Mouse (Mus musculus): Measurements from ENCODE around the gene Lrrc19. TPM values are rescaled to one million over a fixed set of nuclear protein-coding genes. Genes with fewer than 3 reads are reported as not detected.
"Not testable (repeated sequence)": the region's sequence is repeated elsewhere in the genome, so short reads cannot be mapped to it uniquely, and the experiment has no call there.

Lrrc19 gene
- not detected for total RNA-seq (2021)
- not detected in 2 replicates for polyA plus RNA-seq (2012; rRNA removed)
- long read RNA-seq = 0 reads

DNA sequence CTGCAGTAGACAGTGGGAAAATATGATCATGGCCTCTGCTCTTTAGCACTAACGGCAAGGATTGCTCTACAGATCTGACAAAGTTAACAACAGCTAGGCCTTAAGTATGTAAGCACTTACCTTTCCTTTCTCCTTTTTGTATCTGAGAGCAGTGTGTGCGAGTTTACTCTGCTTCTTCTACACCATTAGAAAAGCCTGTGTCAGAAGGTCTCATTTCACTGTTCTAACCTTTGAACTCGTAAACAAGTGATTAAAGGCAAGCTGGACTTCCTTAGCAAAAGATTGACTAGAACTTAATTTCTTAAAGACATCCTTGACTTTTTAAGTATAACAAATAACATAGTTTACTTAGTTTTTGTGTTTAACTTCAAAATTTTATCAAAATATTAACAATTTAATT is at the start of gene Lrrc19:
Lrrc19 (minus strand) TSS at position 225 of the 400 bp plus-strand sequence.
- H3K4me1 ChIP-seq (ENCODE audit: control insufficient read depth, insufficient read depth, low read length) = no peaks in the 10 kb centered on the region
- DNase-seq = no peak
- H3K36me3 ChIP-seq (ENCODE audit: control insufficient read depth, insufficient read depth, low read length) = no peaks in the 10 kb centered on the region
- TF ChIP-seq POLR2A (IDR thresholded peaks at IDR 0.05; ENCODE audit: insufficient read depth, low read depth, low read length) (no peak), EP300 (IDR thresholded peaks at IDR 0.05; ENCODE audit: insufficient read depth, low read depth, low read length) (no peak)
- H3K79me2 ChIP-seq (replicated peaks; ENCODE audit: control insufficient read depth, insufficient read depth, low read length) = no peaks in the 10 kb centered on the region
- no peak within 1 kb of the TSS for H3K4me3 ChIP-seq
- H3K27ac ChIP-seq = no peak within 1 kb of the TSS
- no peak within 1 kb of the TSS for H3K9ac ChIP-seq (ENCODE audit: low read depth, low read length)
- intact Hi-C loops (cut with DNase I) = no loop called here
- WGBS = 92% methylated on average over 3 of the region's 3 CpGs
- H3K27me3 ChIP-seq (ENCODE audit: control insufficient read depth, insufficient read depth, low read length) = no peaks in the 10 kb centered on the region

DNA sequence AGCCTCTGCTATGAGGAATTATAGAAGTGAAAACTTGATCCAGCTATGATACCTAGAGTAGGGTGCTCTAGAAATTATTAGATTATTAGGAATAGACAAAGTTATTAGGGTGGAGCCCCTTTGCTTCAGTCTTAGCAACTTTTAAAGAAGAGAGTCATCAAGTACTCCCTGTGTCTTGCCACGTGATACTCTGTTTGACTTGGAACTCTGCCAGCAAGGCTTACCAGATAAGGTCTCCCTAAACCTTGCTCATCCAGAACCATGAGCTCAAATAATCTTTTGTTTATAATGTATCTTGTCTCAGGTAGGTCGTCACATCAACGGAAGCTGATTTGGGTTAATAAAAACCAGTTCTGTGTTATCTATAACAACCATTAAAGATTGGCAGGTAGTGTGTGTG is 46.4 kb upstream of the Lrrc19 start:
- DNase-seq = no peak
- Histone ChIP-seq H3K27me3 (ENCODE audit: control insufficient read depth, insufficient read depth, low read length) (no peaks in the 10 kb centered on the region), H3K9ac (ENCODE audit: low read depth, low read length) (no peak overlapping the region), H3K79me2 (replicated peaks; ENCODE audit: control insufficient read depth, insufficient read depth, low read length) (no peaks in the 10 kb centered on the region), H3K27ac (no peak overlapping the region), H3K4me1 (ENCODE audit: control insufficient read depth, insufficient read depth, low read length) (no peaks in the 10 kb centered on the region; the same call in 1 of the 2 replicates), H3K36me3 (ENCODE audit: control insufficient read depth, insufficient read depth, low read length) (peaks cover 4% of the 10 kb centered on the region), H3K4me3 (no peak overlapping the region)
- TF ChIP-seq CTCF (IDR thresholded peaks at IDR 0.05) (no peak), POLR2A (IDR thresholded peaks at IDR 0.05; ENCODE audit: insufficient read depth, low read depth, low read length) (no peak), EP300 (IDR thresholded peaks at IDR 0.05; ENCODE audit: insufficient read depth, low read depth, low read length) (no peak)
- whole genome bisulfite sequencing = 47% methylated on average over 3 of the region's 3 CpGs
- intact Hi-C loops (cut with DNase I) = no loop called here

GRCm38 (mm10) chr4:94692175-94692574 is 42.2 kb upstream of the Lrrc19 start:
- intact Hi-C loops (cut with DNase I) = no loop called here
- Histone ChIP-seq H3K4me3 (no peak overlapping the region), H3K27ac (no peak overlapping the region; the same call in 1 of the 2 replicates), H3K79me2 (replicated peaks; ENCODE audit: control insufficient read depth, insufficient read depth, low read length) (no peaks in the 10 kb centered on the region), H3K36me3 (ENCODE audit: control insufficient read depth, insufficient read depth, low read length) (peaks cover 4% of the 10 kb centered on the region), H3K27me3 (ENCODE audit: control insufficient read depth, insufficient read depth, low read length) (no peaks in the 10 kb centered on the region), H3K9ac (ENCODE audit: low read depth, low read length) (no peak overlapping the region), H3K4me1 (ENCODE audit: control insufficient read depth, insufficient read depth, low read length) (peaks cover 2% of the 10 kb centered on the region)
- WGBS = 47% methylated on average over 2 of the region's 2 CpGs
- no peak for DNase-seq
- no peak for TF ChIP-seq POLR2A (IDR thresholded peaks at IDR 0.05; ENCODE audit: insufficient read depth, low read depth, low read length)
- no peak for TF ChIP-seq EP300 (IDR thresholded peaks at IDR 0.05; ENCODE audit: insufficient read depth, low read depth, low read length)
- TF ChIP-seq CTCF (IDR thresholded peaks at IDR 0.05) = no peak

DNA sequence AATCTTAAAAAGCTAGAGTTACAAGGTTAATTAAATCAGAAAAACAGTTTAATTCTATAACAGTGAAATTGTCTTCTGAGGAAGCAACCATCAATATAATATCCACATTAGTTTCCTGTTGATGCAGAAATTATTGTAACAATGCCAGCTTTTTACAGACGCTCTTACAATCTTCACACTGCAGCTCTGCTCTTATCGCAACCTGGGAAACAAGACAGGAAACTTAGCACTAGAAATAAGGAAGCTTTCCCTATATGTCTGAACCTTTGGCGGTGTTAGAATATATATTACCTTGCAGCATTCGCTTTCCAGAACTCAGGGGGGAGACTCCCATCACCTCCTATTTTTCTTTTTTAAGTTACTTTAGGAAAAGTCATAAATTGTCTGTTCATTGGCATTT is 41.1 kb upstream of the Lrrc19 start:
- peak overlapping the region; percentile 32 for H3K27ac ChIP-seq
- H3K9ac ChIP-seq (ENCODE audit: low read depth, low read length) = no peak overlapping the region
- TF ChIP-seq EP300 (IDR thresholded peaks at IDR 0.05; ENCODE audit: insufficient read depth, low read depth, low read length) = no peak
- TF ChIP-seq POLR2A (IDR thresholded peaks at IDR 0.05; ENCODE audit: insufficient read depth, low read depth, low read length) = no peak
- TF ChIP-seq CTCF (IDR thresholded peaks at IDR 0.05) = no peak
- no peak overlapping the region for H3K4me3 ChIP-seq
- DNase-seq = no peak
- WGBS = 34% methylated on average over 4 of the region's 4 CpGs
- H3K27me3 ChIP-seq (ENCODE audit: control insufficient read depth, insufficient read depth, low read length) = no peaks in the 10 kb centered on the region
- H3K4me1 ChIP-seq (ENCODE audit: control insufficient read depth, insufficient read depth, low read length) = peaks cover 2% of the 10 kb centered on the region
- H3K79me2 ChIP-seq (replicated peaks; ENCODE audit: control insufficient read depth, insufficient read depth, low read length) = no peaks in the 10 kb centered on the region
- H3K36me3 ChIP-seq (ENCODE audit: control insufficient read depth, insufficient read depth, low read length) = peaks cover 4% of the 10 kb centered on the region
- intact Hi-C loops (cut with DNase I) = no loop called here

DNA sequence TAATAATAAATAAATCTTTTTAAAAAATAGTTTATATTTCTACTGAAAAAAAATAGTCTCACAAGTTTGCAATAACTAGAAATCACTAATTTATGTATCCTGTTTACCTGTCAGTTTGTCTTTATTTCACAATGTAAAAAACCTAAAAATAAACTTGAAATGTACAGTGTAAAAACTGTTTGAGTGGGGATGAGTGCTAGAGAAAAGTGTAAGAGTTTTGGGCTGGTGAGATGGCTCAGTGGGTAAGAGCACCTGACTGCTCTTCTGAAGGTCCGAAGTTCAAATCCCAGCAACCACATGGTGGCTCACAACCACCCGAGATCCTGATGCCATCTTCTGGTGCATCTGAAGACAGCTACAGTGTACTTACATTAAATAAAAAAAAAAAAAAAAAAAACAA is 39.9 kb upstream of the Lrrc19 start:
- H3K36me3 ChIP-seq (ENCODE audit: control insufficient read depth, insufficient read depth, low read length); H3K27me3 ChIP-seq (ENCODE audit: control insufficient read depth, insufficient read depth, low read length); H3K27ac ChIP-seq; H3K79me2 ChIP-seq (replicated peaks; ENCODE audit: control insufficient read depth, insufficient read depth, low read length); intact Hi-C loops (cut with DNase I); H3K4me1 ChIP-seq (ENCODE audit: control insufficient read depth, insufficient read depth, low read length); H3K4me3 ChIP-seq; H3K9ac ChIP-seq (ENCODE audit: low read depth, low read length); DNase-seq: not testable (repeated sequence)
- WGBS = 84% methylated on average over 2 of the region's 2 CpGs

GRCm38 (mm10) chr4:94683305-94683704 is 33.4 kb upstream of the Lrrc19 start:
- Histone ChIP-seq H3K36me3 (ENCODE audit: control insufficient read depth, insufficient read depth, low read length) (no peaks in the 10 kb centered on the region; the same call in 1 of the 2 replicates), H3K79me2 (replicated peaks; ENCODE audit: control insufficient read depth, insufficient read depth, low read length) (no peaks in the 10 kb centered on the region), H3K27ac (peak overlapping the region; percentile 72), H3K9ac (ENCODE audit: low read depth, low read length) (no peak overlapping the region), H3K4me1 (ENCODE audit: control insufficient read depth, insufficient read depth, low read length) (peaks cover 1% of the 10 kb centered on the region), H3K27me3 (ENCODE audit: control insufficient read depth, insufficient read depth, low read length) (no peaks in the 10 kb centered on the region), H3K4me3 (no peak overlapping the region)
- TF ChIP-seq EP300 (IDR thresholded peaks at IDR 0.05; ENCODE audit: insufficient read depth, low read depth, low read length) (0 out of 2 replicates have a peak, but pooled peaks have one; percentile 60), CTCF (IDR thresholded peaks at IDR 0.05) (no peak), POLR2A (IDR thresholded peaks at IDR 0.05; ENCODE audit: insufficient read depth, low read depth, low read length) (peak; percentile 39; the same call in 1 of the 2 replicates)
- WGBS = 37% methylated on average over 5 of the region's 5 CpGs
- intact Hi-C loops (cut with DNase I) = no loop called here
- peak in 1 of 2 experiments; percentile 18 for DNase-seq
